Mouse (Mus musculus) left cerebral cortex, postnatal 25 days (tissue): ENCODE measurements at regions not wholly inside any gene's neighbourhood (a gene's known extent, or its start where the extent isn't known, plus 50 kb on each side); places are given as distances from the start of the nearest gene placed in this dataset.
"Not testable (repeated sequence)": the region's sequence is repeated elsewhere in the genome, so short reads cannot be mapped to it uniquely, and the experiment has no call there.

Experiments
- DNase-seq, 2 experiments: peaks; one replicate each; pipeline ENCODE4 v3.0.0; 2022; ENCODE audit warnings: low spot score in 2 of 2, mixed read lengths in 1 of 2
- intact Hi-C: fragments of 180-260 bp; cut with DNase I; formaldehyde crosslinking; loops from one replicate; pipeline ENCODE4 v1.15.1; 2025

GRCm38 (mm10) chr11:22573166-22573565 is 61.3 kb downstream of the Tmem17 start:
- DNase-seq, result no peak
- intact Hi-C loops, result no loop called here

DNA sequence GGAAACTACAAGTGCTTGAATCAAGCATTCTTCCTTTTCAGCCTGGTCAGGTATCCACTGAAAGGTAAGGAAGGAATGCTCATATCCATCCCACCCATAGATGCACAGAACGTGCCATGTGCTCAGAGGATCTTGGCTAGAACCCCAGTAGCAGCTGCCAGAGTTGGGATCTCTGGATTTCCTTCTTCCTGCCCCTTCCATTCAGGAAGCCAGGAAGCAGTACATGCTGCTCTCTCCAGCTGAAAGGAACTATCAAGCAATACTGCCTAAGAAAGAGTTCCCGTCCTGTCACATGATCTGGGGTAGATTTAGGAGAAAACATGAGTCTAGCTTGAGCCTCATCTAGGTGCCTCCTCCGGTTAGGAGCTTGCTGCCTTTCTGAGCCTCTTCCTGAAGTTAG is 61.9 kb downstream of the Tmem17 start:
- intact Hi-C loops, result no loop called here
- DNase-seq, result no peak

GRCm38 (mm10) chr11:22574506-22574905 is 62.6 kb downstream of the Tmem17 start:
- no peak for DNase-seq
- intact Hi-C loops, result no loop called here

- DNase-seq, result no peak
- intact Hi-C loops, result no loop called here
These were observed 72.2 kb downstream of the Tmem17 start for GRCm38 (mm10) chr11:22584100-22584487.

DNA sequence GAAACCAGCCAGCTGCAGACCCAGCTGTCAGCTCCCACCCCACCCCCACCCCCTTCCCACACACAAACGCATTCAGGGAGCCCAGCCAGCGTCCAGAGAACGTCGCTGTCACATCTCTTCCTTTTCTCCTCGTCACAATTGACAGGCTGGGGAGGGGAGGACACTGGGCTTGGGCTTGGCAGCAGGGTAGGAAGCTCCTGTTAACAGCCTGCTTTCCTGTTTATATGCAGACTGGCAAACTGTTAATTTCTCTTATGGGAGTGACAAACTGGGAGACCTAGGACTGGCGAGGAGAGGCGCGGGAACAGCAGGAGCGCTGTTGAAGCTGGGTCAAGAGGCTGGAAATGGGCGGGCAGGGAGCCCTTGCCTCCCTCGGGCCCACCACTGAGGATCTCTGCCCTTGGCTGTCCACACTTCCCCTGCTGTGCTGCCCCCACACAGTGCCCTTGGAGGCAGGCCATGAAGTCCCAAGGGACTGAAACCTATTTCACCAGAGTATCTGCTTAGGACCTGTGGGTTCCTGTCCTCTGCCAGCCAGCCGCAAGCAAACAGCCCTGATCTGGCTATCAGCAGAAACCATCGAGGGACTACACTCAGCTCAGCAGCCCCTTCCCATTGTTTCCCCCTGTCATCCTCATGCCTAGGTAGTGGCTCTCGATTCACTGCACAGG is 72.7 kb downstream of the Tmem17 start:
- intact Hi-C loops, result no loop called here
- peak in 1 of 2 experiments; percentile 12 for DNase-seq

GRCm38 (mm10) chr11:22587691-22588241 is 75.9 kb downstream of the Tmem17 start:
- intact Hi-C loops, result no loop called here
- DNase-seq, result peak; percentile 57 to 80

DNA sequence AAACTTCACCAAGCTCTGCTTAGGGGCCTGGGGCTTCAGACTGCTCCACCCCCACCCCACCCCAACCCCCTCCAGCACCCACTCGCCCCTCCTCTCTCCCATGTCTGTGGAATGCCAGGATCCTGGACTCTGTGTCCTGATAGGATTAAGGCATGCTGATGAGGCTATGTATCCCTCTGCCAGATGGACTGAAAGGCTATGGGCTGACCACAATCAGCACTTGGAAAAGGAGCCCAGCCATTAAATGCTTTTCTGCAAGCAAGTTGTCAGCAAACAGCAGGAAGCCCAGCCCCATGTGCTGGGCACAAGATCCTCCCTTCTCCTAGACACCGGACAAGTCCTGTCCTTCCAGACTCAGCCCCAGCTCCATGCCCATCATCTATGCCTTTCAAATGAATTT is 76.7 kb downstream of the Tmem17 start:
- DNase-seq, result no peak
- intact Hi-C loops, result no loop called here

GRCm38 (mm10) chr11:22589901-22590300 is 78.0 kb downstream of the Tmem17 start:
- intact Hi-C loops, result no loop called here

DNA sequence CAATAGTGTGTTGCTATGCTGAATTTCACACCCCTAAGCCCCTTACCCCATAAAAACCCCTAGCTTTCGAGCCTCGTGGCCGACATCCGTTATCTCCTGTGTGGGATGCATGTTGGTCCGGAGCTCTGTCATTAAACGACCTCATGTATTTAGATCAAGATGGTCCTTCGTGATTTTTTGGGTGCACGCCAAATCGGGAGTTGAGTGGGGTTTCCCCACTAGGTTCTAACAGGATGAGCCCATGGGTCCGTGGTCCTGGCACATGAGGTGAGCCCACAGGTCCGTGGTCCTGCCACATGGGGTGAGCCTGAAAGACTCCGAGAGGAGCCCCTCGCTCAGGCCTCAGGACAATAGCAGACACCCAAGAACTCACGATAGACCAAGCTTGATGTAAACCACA is 79.2 kb downstream of the Tmem17 start:
- intact Hi-C loops, DNase-seq: not testable (repeated sequence)

More at GRCm38 (mm10) chr11:22589901-22590300, 78.0 kb downstream of the Tmem17 start:
- no peak for DNase-seq

DNA sequence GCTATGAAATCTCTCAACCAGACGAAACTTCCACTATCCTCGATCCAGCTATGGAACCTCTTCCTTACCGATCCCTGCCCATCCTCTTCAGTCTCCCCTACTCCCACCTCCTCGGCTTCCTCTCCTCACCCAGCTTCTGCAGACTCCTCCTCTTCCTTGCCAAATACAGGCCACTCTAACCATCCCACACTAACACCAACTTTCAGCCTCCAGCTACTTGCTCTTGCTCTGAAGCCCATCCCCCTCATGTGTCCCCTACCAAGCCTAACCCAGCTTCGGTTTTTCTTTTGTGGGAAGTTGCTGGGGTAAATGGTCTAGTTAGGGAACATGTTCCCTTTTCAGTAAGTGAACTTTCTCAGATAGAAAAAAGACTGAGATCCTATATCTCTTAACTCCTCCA is 80.8 kb downstream of the Tmem17 start:
- DNase-seq, result no peak
- intact Hi-C loops, result loop anchor here (2.0 kb wide), 1 partner anchor 44 kb away; no protein-coding TSS in a partner anchor

DNA sequence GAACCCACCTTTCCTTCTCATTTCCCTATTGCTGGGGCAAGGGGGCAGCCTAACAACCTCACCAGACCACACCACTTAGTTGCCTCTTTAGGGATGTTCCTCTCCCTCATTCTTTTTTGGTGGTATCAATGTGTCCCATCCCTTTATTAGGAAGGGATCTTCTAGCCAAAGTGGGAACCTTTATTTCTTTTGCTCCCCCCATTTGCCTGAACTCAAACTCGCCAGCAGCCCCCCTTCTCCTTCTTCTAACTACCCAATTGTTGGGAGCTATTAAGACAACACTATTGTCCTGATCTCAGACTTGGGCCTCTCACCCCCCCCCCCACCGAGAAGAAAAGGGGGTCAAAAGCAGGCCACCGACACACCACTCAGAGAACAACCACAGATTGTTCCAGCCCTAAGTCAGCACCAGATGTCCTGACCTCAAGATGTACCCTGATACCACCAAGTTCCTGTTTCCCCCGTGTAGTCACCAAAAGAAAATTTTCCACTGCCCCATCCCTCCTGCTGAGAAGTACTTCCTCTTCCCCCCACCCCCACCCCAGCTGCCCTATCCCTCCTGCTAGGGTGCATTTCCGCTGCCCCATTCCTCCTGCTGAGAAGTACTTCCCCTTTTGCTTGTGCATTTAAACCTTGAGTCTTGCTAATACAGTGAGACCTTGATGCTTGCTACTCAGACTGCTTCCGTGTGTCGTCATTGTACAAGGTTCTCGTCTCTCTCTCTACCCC is 84.4 kb downstream of the Tmem17 start:
- intact Hi-C loops, result no loop called here
- DNase-seq, result no peak

DNA sequence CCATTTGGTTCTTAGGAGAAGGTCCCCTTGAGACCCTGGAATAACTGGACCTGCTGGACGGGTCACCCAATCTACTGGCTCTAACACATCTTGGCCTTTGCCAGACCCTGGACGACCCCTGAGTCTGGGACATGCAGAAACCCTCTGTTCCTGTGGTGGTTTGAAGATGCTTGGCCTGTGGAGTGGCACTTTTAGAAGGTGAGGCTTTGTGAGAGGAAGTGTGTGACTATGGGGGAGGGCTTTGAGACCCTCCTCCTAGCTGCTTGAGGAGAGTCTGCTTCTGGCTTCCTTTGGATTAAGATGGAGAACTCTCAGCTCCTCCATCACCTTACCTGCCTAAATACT is 84.9 kb downstream of the Tmem17 start:
- intact Hi-C loops, result no loop called here
- no peak for DNase-seq

- no peak for DNase-seq
These were observed 88.5 kb downstream of the Tmem17 start for GRCm38 (mm10) chr11:22600370-22600769.

GRCm38 (mm10) chr11:22601977-22602376 is 90.1 kb downstream of the Tmem17 start:
- intact Hi-C loops, result no loop called here

More at GRCm38 (mm10) chr11:22600370-22600769, 88.5 kb downstream of the Tmem17 start:
- intact Hi-C loops, result no loop called here

GRCm38 (mm10) chr11:22602610-22603009 is 90.7 kb downstream of the Tmem17 start:
- intact Hi-C loops, result no loop called here
- no peak for DNase-seq

More at GRCm38 (mm10) chr11:22601977-22602376, 90.1 kb downstream of the Tmem17 start:
- no peak for DNase-seq

DNA sequence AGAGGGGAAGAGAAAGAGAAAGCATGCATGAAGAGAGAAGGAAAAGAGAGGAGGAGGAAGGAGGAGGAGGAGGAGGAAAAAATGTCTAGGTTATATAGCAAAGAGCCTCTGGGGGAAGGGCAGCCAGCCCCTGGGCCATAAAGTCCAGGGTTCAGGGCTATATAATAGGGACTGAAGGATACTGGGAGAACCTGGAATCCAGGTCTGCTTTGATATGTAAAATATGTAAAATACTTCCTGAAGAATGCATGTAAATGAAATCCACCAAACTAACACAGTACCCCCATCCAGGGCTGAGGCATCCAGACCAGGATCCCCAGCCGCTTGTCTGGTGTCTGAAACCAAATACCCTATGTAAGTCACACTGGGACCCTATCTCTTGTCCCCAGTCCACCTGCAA is 91.5 kb downstream of the Tmem17 start:
- DNase-seq, result no peak
- intact Hi-C loops, result no loop called here

DNA sequence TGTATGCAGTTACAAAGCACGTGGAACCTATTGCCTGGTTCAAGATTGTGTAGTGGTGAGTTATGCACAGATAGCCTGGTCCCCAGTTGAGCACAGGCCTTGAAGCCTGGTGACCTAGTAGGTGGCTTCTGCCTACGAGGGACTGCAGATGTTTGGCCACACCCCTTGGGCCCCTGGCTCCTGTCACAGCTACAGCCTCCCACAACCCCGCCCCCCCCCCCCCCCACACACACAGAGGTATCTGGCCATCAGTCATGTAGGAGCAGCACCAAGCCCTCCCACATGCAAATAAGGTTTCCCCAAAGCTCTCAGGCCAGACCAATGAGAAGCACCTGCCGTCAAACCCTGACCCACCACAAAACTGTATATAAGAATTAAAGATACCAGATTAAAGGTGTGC is 94.5 kb downstream of the Tmem17 start:
- DNase-seq, result no peak

GRCm38 (mm10) chr11:22607645-22608044 is 95.8 kb downstream of the Tmem17 start:
- no peak for DNase-seq
- intact Hi-C loops, result no loop called here

More for the DNA sequence above, 94.5 kb downstream of the Tmem17 start:
- intact Hi-C loops, result no loop called here

DNA sequence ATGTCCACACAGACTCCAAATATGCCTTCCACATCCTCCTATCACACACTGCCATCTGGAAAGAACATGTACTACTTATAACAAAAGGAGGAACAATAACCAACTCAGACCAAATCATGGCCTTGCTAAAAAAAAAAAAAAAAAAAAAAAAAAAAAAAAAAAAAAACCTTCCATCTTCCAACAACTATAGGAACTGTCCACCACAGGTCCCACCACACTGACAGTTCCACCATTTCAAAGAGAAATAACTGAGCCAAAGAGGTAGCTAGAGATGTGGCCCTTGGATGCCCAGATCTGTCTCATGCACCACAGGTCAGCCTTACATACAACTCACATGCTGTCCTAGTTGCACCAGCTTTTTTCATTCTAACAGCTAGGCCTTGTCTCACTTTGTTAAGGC is 97.1 kb downstream of the Tmem17 start:
- intact Hi-C loops, result no loop called here
- no peak for DNase-seq

DNA sequence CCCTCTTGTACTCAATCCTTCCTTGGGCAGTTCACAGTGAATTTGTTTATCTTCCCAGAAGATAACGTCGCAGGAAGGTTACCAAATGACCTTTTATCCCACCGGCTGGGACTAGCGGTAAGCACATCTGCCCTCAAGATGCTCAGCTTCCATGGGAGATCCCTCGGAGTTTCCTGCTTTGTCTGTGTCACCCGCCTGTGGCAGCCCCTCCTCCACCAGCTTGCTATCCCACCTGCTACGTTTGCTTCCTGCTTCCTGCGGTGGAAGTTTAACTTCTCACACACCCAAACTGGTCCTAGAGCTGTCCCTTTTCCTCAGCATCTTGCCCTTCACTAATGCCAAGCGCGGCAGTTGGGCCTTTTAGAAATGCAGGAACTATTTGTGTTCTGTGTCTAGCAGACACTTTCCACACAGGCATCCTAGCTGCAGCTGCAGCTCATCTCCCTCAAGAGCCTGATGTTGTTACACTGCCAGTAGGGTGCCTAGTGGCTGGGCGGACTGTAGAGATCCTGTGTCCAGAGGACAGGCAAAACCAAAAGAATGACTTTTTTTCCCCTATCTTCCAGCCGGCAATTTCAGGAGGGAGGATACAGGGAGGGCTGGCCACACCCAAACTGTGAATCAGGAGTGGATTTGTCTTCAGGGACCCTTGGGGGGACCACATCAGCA is 98.7 kb downstream of the Tmem17 start:
- intact Hi-C loops, result no loop called here
- DNase-seq, result no peak
